Mouse (Mus musculus): ENCODE measurements at regions not wholly inside any gene's neighbourhood (a gene's known extent, or its start where the extent isn't known, plus 50 kb on each side); places are given as distances from the start of the nearest gene placed in this dataset.

- no peak for TF ChIP-seq POLR2A (IDR thresholded peaks at IDR 0.05; ENCODE audit: low read depth, low read length)
- no peak for TF ChIP-seq CTCF (IDR thresholded peaks at IDR 0.05; ENCODE audit: borderline replicate concordance, insufficient read depth, low read length)
Measured at GRCm38 (mm10) chr8:126857307-126858203, 88.1 kb downstream of the Tomm20 start.

All from embryonic fibroblast, embryonic 13.5 days (primary cell).